Mouse (Mus musculus): ENCODE results near the gene Pkdrej. TPM values are rescaled to one million over a fixed set of nuclear protein-coding genes. Genes with fewer than 3 reads are reported as not detected.
"Not testable (repeated sequence)": the region's sequence is repeated elsewhere in the genome, so short reads cannot be mapped to it uniquely, and the experiment has no call there.

The Pkdrej gene
- 0.05 TPM in 1 of 2 replicates, not detected in the other for polyA plus RNA-seq (2014; fragmentation: Nextera tagmentation; extraction: Ambion mirVana)

DNA sequence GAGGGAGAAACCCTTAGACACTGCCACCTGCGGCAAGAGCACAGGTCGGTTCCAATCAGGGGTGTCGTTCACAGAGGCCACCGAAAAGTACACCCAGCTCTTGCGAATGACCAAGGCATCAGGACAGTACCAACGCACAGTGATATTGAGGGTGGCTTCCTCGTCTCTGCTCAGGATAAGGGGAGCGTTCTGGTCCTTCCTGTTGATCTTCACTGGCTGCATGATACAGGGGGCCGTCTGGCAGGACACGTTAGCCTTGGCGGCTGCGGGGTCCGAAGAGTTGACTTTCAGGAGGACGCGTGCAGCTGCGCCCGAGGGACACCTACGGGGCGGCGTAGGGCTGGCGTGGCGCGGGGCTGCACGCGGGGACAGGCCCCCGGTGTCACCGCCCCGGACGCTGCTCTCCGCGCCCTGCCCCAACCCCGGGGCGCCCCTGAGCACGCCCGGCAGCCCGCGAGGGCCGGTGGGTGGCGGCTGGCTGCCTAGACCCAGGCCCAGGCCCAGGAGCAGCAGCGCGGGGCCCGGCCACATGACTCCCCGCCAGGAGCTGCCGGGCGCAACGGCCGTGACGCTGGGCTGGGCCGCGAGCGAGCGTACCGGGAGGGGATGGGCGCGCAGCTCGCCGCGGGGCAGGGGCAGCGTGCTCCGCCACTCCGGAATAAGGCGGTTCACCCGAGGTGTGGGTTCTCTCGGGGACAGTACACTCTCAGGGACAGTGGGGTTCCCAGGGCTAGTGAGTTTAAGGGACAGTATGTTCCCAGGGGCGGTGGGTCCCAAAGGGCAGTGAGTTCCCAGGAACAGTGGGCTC lies at the start of gene Pkdrej:
Gene Pkdrej, minus strand, starts transcription at position 532 of the 808 bp plus-strand sequence.
- no peaks in the 10 kb centered on the region for H3K9me3 ChIP-seq (ENCODE audit: control insufficient read depth, low read length)
- peak; percentile 63 for DNase-seq (ENCODE audit: low spot score)
- peak within 1 kb of the TSS; percentile 44 for H3K4me3 ChIP-seq (ENCODE audit: low read depth, low read length)
- peak within 1 kb of the TSS; percentile 96 for H3K4me2 ChIP-seq (ENCODE audit: low read depth, low read length, severe bottlenecking)
- H3K27me3 ChIP-seq (ENCODE audit: control insufficient read depth, insufficient read depth, low read length) = peaks cover 14% of the 10 kb centered on the region
- no peak within 1 kb of the TSS for H3K27ac ChIP-seq (ENCODE audit: low read depth, low read length)
- H3K4me1 ChIP-seq (replicated peaks; ENCODE audit: control insufficient read depth, insufficient read depth, low read length) = peaks cover 5% of the 10 kb centered on the region; the same call in 1 of the 2 replicates
- peak within 1 kb of the TSS; percentile 63 for H3K9ac ChIP-seq (ENCODE audit: low read length)
- WGBS = 2% methylated on average over 47 of the region's 65 CpGs
- no peaks in the 10 kb centered on the region for H3K36me3 ChIP-seq (ENCODE audit: control insufficient read depth, insufficient read depth, low read length)
- ATAC-seq (replicated peaks; ENCODE audit: low FRiP score) = peak; percentile 53

DNA sequence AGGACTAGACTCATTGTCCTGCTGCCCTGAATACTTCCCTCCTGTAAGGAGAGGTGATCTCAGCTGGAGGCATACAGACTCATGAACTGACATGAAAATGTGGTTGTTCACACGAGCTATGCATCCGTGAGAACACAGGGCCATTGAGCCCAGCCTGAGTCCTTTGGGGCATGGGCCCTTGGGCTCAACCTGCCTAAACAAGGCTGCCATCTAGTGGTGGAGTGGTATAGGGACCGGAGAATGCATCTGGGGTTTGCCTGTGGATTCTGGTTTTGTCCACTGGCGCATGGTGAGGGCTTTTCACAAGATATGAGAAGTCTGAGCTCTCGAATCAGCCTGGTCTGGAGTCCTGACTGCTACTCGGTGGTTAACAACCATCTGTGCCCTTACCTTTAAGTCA lies 46.2 kb upstream of the Pkdrej start:
- no peak for ATAC-seq (replicated peaks; ENCODE audit: low FRiP score)
- 56% methylated on average over 6 of the region's 6 CpGs for WGBS
- H3K36me3 ChIP-seq (ENCODE audit: control insufficient read depth, insufficient read depth, low read length) = peaks cover 12% of the 10 kb centered on the region; the same call in 1 of the 2 replicates

DNA sequence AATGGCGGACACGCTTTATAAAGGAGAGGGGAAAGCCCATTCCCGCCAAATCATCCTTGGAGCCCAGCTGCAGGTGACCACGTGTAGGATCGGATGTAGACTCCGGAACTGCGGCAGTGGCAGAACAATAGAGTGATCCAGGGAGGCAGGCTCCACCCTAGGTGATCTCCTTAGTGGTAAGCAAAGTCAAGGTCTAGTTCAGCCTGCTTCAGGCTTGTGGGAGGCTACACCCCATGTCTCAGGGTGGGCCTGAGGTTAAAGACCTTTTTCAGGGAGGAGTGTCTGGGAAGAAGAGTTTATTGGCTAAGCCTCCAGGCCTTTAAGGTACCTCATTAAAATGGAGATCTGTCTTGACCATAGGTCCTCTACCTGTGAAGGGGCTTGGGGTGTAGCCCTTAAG lies 44.4 kb upstream of the Pkdrej start:
- not testable (repeated sequence) for H3K27me3 ChIP-seq (ENCODE audit: control insufficient read depth, insufficient read depth, low read length)

More for the DNA sequence above, 46.2 kb upstream of the Pkdrej start:
- Histone ChIP-seq H3K27me3 (ENCODE audit: control insufficient read depth, insufficient read depth, low read length) (no peaks in the 10 kb centered on the region), H3K4me2 (ENCODE audit: low read depth, low read length, severe bottlenecking) (no peak overlapping the region), H3K9ac (ENCODE audit: low read length) (no peak overlapping the region), H3K9me3 (ENCODE audit: control insufficient read depth, low read length) (no peaks in the 10 kb centered on the region), H3K4me1 (replicated peaks; ENCODE audit: control insufficient read depth, insufficient read depth, low read length) (no peaks in the 10 kb centered on the region), H3K4me3 (ENCODE audit: low read depth, low read length) (no peak overlapping the region), H3K27ac (ENCODE audit: low read depth, low read length) (no peak overlapping the region)
- peak; percentile 79 for DNase-seq (ENCODE audit: low spot score)

DNA sequence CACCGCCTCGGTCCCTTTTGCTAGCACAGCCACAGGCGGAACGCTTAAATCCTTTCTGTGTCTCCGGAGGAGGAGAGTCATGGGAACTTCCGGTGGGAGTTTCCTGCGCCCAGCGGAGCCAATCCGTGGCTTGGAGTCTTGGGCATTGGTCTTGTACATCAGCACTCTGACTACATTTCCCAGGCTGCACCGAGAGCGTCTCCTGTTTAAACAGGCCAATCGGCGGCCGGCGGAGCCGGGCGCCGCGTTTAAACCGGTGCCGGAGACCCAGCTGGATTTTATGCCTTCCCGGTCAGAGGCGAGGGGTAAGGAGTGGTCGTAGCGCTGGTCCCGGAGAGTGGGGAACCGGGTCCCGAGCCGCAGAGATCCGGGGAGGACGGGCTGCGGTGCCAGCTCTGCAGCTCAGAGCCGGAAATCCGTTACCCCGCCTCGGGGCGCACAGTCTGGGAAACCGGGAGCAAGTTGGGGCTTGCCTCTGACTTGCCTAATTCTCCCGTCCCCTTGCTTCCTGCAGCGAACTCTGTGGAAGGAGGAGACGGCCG lies 38.0 kb upstream of the Pkdrej start, which contains the start of gene Gtse1:
Gene Gtse1, plus strand, starts transcription at position 256 of the 542 bp plus-strand sequence.
- peak within 1 kb of the TSS; percentile 85 for H3K4me3 ChIP-seq (ENCODE audit: low read depth, low read length)
- H3K27ac ChIP-seq (ENCODE audit: low read depth, low read length) = peak within 1 kb of the TSS; percentile 51; the same call in 1 of the 2 replicates

More for the DNA sequence above, 44.4 kb upstream of the Pkdrej start:
- DNase-seq (ENCODE audit: low spot score); H3K9ac ChIP-seq (ENCODE audit: low read length); H3K4me2 ChIP-seq (ENCODE audit: low read depth, low read length, severe bottlenecking); H3K27ac ChIP-seq (ENCODE audit: low read depth, low read length); H3K4me1 ChIP-seq (replicated peaks; ENCODE audit: control insufficient read depth, insufficient read depth, low read length); H3K4me3 ChIP-seq (ENCODE audit: low read depth, low read length); ATAC-seq (replicated peaks; ENCODE audit: low FRiP score); H3K9me3 ChIP-seq (ENCODE audit: control insufficient read depth, low read length): not testable (repeated sequence)
- WGBS = 93% methylated on average over 7 of the region's 7 CpGs
- peaks cover 11% of the 10 kb centered on the region; the same call in 1 of the 2 replicates for H3K36me3 ChIP-seq (ENCODE audit: control insufficient read depth, insufficient read depth, low read length)

DNA sequence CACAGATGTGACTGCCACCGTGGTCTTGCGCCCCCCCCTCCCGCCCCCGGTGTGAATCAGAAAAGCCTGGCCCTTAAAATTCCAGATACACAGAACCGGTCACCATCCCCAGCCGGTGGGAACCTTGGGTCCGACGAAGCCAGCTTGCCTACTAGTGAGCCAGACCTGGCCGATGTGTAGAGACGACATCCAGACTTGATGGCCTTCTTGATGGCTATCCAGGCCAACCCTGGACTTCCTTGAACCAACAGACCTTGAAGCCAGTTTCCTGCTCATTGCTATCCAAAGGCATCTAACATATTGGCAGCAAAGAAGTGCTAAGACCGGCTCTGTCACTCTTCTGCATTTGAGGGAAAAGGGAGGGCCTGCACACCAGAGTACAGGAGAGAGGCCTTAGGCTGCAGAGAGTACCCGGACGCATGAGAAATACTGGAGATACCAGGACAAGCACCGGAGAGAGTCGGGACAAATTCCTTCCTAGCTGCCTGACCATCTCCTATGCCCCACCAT lies 37.5 kb upstream of the Pkdrej start:
- ATAC-seq (replicated peaks; ENCODE audit: low FRiP score) (peak; percentile 45), DNase-seq (ENCODE audit: low spot score) (no peak)
- WGBS = 11% methylated on average over 15 of the region's 15 CpGs
- Histone ChIP-seq H3K4me1 (replicated peaks; ENCODE audit: control insufficient read depth, insufficient read depth, low read length) (peaks cover 8% of the 10 kb centered on the region), H3K9me3 (ENCODE audit: control insufficient read depth, low read length) (no peaks in the 10 kb centered on the region), H3K27ac (ENCODE audit: low read depth, low read length) (no peak overlapping the region), H3K9ac (ENCODE audit: low read length) (peak overlapping the region; percentile 86), H3K27me3 (ENCODE audit: control insufficient read depth, insufficient read depth, low read length) (no peaks in the 10 kb centered on the region), H3K4me3 (ENCODE audit: low read depth, low read length) (peak overlapping the region; percentile 85), H3K36me3 (ENCODE audit: control insufficient read depth, insufficient read depth, low read length) (peaks cover 6% of the 10 kb centered on the region; the same call in 1 of the 2 replicates), H3K4me2 (ENCODE audit: low read depth, low read length, severe bottlenecking) (peak overlapping the region; percentile 83)

More for the DNA sequence above, 38.0 kb upstream of the Pkdrej start, which contains the start of gene Gtse1:
- no peaks in the 10 kb centered on the region for H3K27me3 ChIP-seq (ENCODE audit: control insufficient read depth, insufficient read depth, low read length)
- peak within 1 kb of the TSS; percentile 86 for H3K9ac ChIP-seq (ENCODE audit: low read length)
- peaks cover 8% of the 10 kb centered on the region for H3K4me1 ChIP-seq (replicated peaks; ENCODE audit: control insufficient read depth, insufficient read depth, low read length)
- H3K4me2 ChIP-seq (ENCODE audit: low read depth, low read length, severe bottlenecking) = peak within 1 kb of the TSS; percentile 83
- DNase-seq (ENCODE audit: low spot score) (peak; percentile 95), ATAC-seq (replicated peaks; ENCODE audit: low FRiP score) (peak; percentile 97)
- H3K36me3 ChIP-seq (ENCODE audit: control insufficient read depth, insufficient read depth, low read length) = peaks cover 6% of the 10 kb centered on the region; the same call in 1 of the 2 replicates
- no peaks in the 10 kb centered on the region for H3K9me3 ChIP-seq (ENCODE audit: control insufficient read depth, low read length)
- WGBS = under 1% methylated on average over 42 of the region's 42 CpGs

DNA sequence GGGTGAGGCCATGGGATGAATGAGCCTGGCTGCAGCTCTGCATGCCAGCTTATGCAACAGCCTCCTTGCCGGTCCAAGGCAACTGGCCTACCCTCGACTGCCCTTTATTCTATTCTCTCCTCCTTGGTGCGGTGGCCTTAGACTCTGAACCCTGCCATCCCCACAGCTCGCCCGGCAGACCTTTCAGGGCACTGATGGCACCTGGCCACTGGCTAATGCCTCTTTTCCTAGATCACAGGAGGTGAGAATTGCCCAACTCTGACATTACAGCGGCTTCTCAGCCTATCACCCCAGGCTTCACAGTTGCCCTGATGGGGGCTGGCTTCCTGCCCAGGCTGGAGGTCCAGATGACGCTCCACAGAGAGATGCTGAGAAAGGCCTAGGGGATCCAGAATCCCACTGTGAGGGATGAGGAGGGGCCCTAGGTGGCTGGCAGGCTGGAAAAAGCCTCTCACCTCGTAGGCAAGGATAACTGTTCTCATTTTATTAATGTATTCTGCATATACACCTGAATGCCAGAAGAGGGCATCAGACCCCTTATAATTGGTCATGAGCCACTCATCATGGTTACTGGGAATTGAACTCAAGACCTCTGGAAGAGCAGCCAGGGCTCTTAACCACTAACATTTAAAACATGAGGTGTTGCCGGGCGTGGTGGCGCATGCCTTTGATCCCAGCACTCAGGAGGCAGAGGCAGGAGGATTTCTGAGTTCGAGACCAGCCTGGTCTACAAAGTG lies 30.3 kb upstream of the Pkdrej start:
- ATAC-seq (replicated peaks; ENCODE audit: low FRiP score) = no peak
- no peak overlapping the region for H3K27ac ChIP-seq (ENCODE audit: low read depth, low read length)
- DNase-seq (ENCODE audit: low spot score) = no peak
- WGBS = 84% methylated on average over 12 of the region's 12 CpGs
- no peak overlapping the region for H3K4me2 ChIP-seq (ENCODE audit: low read depth, low read length, severe bottlenecking)
- H3K9ac ChIP-seq (ENCODE audit: low read length) = no peak overlapping the region
- no peak overlapping the region for H3K4me3 ChIP-seq (ENCODE audit: low read depth, low read length)
- H3K4me1 ChIP-seq (replicated peaks; ENCODE audit: control insufficient read depth, insufficient read depth, low read length) = no peaks in the 10 kb centered on the region
- no peaks in the 10 kb centered on the region for H3K36me3 ChIP-seq (ENCODE audit: control insufficient read depth, insufficient read depth, low read length)
- no peaks in the 10 kb centered on the region for H3K27me3 ChIP-seq (ENCODE audit: control insufficient read depth, insufficient read depth, low read length)
- no peaks in the 10 kb centered on the region for H3K9me3 ChIP-seq (ENCODE audit: control insufficient read depth, low read length)

DNA sequence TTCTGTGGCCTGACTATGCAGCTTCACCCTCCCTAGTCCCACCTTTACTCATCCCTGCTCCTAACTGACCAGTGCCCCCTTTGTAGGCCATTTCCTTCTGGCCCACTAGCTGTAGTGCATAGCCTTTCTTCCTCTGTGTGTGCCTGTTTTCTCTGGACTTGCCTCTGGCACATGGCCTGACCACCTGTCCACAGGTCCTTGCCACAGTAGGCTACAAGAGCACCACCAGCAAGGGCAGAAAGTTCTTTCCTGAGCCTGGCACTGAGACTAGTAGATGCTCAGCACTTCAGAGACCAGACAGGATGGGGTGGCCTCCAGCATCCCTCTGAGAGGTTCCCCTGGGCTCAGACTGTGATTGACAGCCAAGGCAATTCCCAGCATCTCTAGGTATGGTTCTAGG lies 23.5 kb upstream of the Pkdrej start:
- DNase-seq (ENCODE audit: low spot score) (no peak), ATAC-seq (replicated peaks; ENCODE audit: low FRiP score) (no peak)
- Histone ChIP-seq H3K9ac (ENCODE audit: low read length) (no peak overlapping the region), H3K27me3 (ENCODE audit: control insufficient read depth, insufficient read depth, low read length) (no peaks in the 10 kb centered on the region), H3K4me3 (ENCODE audit: low read depth, low read length) (no peak overlapping the region), H3K4me2 (ENCODE audit: low read depth, low read length, severe bottlenecking) (no peak overlapping the region), H3K27ac (ENCODE audit: low read depth, low read length) (no peak overlapping the region), H3K9me3 (ENCODE audit: control insufficient read depth, low read length) (no peaks in the 10 kb centered on the region), H3K4me1 (replicated peaks; ENCODE audit: control insufficient read depth, insufficient read depth, low read length) (no peaks in the 10 kb centered on the region), H3K36me3 (ENCODE audit: control insufficient read depth, insufficient read depth, low read length) (no peaks in the 10 kb centered on the region)

DNA sequence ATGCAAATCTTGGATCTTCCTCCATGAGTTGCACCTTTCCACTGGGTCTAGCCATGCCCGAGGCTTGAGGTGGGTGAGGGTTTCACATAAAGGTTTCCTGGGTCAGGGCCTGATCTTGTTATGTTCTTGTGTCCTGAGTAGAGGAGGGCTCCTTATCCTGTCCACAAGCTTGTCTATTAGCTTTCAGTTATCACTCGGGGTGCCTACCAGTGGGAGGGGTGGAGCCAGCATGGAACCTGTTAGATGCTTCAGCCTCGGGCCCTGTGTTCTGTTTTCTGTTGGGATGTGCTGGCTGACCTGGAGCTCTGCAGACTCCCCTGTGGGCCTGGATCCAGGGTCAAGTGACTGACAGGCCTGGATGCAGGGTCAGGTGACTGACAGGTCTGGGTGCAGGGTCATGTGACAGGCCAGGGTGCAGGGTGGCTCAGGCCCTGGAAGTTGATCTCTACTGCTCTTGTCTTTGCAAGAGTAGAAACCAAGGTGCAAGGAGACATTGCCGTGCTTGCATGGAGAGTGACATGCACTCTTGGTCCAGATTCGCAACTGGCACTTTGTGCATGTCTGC lies 20.3 kb upstream of the Pkdrej start:
- H3K9ac ChIP-seq (ENCODE audit: low read length) = no peak overlapping the region
- H3K4me3 ChIP-seq (ENCODE audit: low read depth, low read length) = no peak overlapping the region
- H3K4me1 ChIP-seq (replicated peaks; ENCODE audit: control insufficient read depth, insufficient read depth, low read length) = no peaks in the 10 kb centered on the region
- no peak for DNase-seq (ENCODE audit: low spot score)
- 86% methylated on average over 5 of the region's 5 CpGs for WGBS
- H3K27ac ChIP-seq (ENCODE audit: low read depth, low read length) = no peak overlapping the region
- H3K36me3 ChIP-seq (ENCODE audit: control insufficient read depth, insufficient read depth, low read length) = no peaks in the 10 kb centered on the region
- H3K9me3 ChIP-seq (ENCODE audit: control insufficient read depth, low read length) = no peaks in the 10 kb centered on the region
- ATAC-seq (replicated peaks; ENCODE audit: low FRiP score) = no peak
- no peaks in the 10 kb centered on the region for H3K27me3 ChIP-seq (ENCODE audit: control insufficient read depth, insufficient read depth, low read length)
- no peak overlapping the region for H3K4me2 ChIP-seq (ENCODE audit: low read depth, low read length, severe bottlenecking)
